Mouse (Mus musculus) small intestine, adult 2 months (tissue): ENCODE results near the gene Rptor.

Experiments used
- CTCF ChIP-seq: fragments of 200-500 bp; IDR thresholded peaks from 2 replicates; pipeline ENCODE4 v1.5.1; 2012; ENCODE audit warnings: low read depth, mild to moderate bottlenecking, control low read depth, inconsistent platforms, low read length, moderate library complexity, mixed read lengths; ENCODE audit not compliant: insufficient replicate concordance, insufficient read length; ENCODE audit errors: extremely low read depth
- POLR2A ChIP-seq: fragments of 200-500 bp; IDR thresholded peaks from 2 replicates; pipeline ENCODE4 v1.6.1; 2012; ENCODE audit warnings: low read depth, mild to moderate bottlenecking, control low read depth, inconsistent platforms, low read length, moderate library complexity

DNA sequence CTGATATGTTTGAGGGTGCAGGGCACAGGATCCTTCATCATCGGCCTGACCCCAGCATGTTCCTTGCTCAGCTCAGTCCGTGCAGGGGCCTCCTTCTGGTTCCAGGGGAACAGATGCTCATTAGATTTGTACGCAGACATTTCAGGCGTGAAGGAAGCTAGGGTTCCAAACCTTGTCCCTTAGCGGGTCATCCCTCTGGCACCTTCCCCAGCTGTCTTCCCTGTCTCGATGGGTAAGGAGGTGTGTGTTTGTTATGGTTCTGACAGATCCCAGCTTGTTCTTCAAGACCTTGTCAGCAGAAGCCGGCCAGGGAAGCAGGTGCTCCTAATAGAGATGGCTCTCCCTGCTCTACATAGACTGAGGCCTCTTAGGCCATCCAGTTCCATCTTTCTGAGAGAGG, 37.7 kb upstream of the Rptor start:
- TF ChIP-seq CTCF (no peak), POLR2A (no peak)
